ENCODE assay signal across 9 mouse cellular contexts in the genomic region with DNA sequence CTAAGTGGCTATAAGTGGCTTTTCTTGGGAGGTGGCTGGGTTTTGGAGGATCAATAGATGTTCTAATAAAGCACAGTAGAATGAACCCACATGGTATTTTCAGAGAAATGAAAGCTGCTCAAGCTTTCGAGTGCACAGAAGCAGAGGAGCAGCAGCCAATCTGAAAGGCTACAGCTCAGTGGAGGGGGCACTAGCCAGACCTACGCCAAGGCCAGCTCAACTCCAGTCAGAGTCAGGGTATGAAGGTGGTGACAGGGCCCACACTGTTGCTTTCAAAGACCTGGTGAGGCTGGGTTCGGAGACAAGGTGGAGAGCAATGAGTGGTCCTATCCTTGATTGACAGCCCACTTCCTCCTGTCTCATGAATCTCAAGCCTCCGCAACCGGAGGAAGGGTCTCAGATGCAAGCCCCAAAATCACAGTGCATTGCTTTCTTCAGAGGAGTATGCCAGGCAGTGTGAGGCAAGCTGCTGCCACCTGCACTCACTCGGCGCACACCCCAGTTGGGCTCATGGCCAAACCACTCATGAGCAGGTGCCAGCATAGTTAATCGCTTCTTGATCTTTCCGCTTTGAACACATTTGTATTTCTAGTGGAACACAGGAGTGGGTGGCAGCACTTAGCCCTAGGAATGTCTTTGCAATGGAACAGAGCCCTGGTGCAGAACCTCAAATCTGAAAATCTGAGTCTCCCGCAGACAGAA.
A peak's percentile ranks its signal among the peaks of the same experiment; 100 is the strongest.
DNase-seq lines count a peak whose midpoint lies in the region; ATAC-seq lines count a peak whose summit lies in the region.
"Had no signal": no experiment of that assay in that cellular context is flagged by ENCODE, and none has a peak within 500 bp of the region (broad histone marks: within the 10 kb centered on the region; RNA-seq: fewer than 3 reads in every experiment).

No protein-coding gene starts in this region.

- H3K4me1 ChIP-seq in kidney, embryonic 15.5 days = 0 out of 2 replicates have a peak, but pooled peaks cover 8% of the 10 kb centered on the region

- ATAC-seq in kidney, embryonic 15.5 days (replicated peaks; ENCODE audit: low FRiP score) = peak; percentile 24; the same call in 1 of the 2 replicates

- no peaks in the 10 kb centered on the region for H3K36me3 ChIP-seq in kidney, embryonic 15.5 days

- 83% methylated on average over 10 of the region's 10 CpGs for WGBS in kidney, embryonic 15.5 days

- no peaks in the 10 kb centered on the region for H3K9me3 ChIP-seq in kidney, embryonic 15.5 days (replicated peaks)

- no peak overlapping the region for H3K27ac ChIP-seq in kidney, embryonic 15.5 days

- no peak overlapping the region for H3K4me3 ChIP-seq in kidney, embryonic 15.5 days (replicated peaks)

- intact Hi-C loops in gastrocnemius, postnatal 14 days (cut with DNase I; ENCODE audit: low total_unique reads) = no loop called here
- intact Hi-C loops in left cerebral cortex, postnatal 36 days (cut with DNase I) = no loop called here

- H3K27me3 ChIP-seq in kidney, embryonic 15.5 days = no peaks in the 10 kb centered on the region
- H3K27me3 ChIP-seq: CH12.LX had no signal

- DNase-seq in gastrocnemius, postnatal 14 days = peak; percentile 14
- DNase-seq in gastrocnemius, postnatal 10 days = no peak
- DNase-seq in cerebellum, adult 9-10 months = peak; percentile 77
- peak; percentile 60 to 75 for DNase-seq in left cerebral cortex, postnatal 36 days (ENCODE audit: low spot score in 2 of 2)
- DNase-seq in right cerebral cortex, postnatal 25 days = peak; percentile 66
- DNase-seq in gastrocnemius, postnatal 25 days = no peak
- DNase-seq in thymus, adult 18-20 months = no peak

- H3K9ac ChIP-seq in kidney, embryonic 15.5 days = no peak overlapping the region

- H3K4me2 ChIP-seq in kidney, embryonic 15.5 days = no peak overlapping the region

Comparison
In these comparisons a context has a peak if more than half of its experiments do, and no peak if none do; other contexts are left out.
1. DNase-seq: peak in gastrocnemius, postnatal 14 days (single experiment), cerebellum, adult 9-10 months (single experiment), left cerebral cortex, postnatal 36 days (2 of 2) and right cerebral cortex, postnatal 25 days (single experiment); none in gastrocnemius, postnatal 10 days (single experiment), gastrocnemius, postnatal 25 days (single experiment) and thymus, adult 18-20 months (0 of 2).